Mouse (Mus musculus): ENCODE results near the gene Zbtb32.

DNA sequence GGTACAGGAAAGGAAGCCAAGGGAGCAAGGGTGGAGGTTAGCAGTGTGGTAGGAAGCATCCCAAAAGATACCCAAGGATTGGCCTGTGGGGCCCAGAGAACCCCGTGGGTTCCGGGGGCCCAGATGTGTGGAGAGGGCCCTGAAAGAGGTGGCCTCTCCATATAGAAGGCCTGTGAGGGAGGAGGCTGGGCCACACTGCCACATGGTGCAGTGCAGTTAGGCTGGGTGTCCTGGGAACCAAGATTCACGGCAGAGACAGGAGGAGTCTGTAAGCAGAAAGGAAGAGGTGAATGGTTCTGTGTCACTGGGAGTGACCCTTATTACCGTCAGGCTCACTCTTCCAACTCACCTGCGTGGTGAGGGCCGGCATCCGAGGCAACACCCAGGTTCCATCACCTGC lies 58.1 kb downstream of the Zbtb32 start:
- TF ChIP-seq CTCF (IDR thresholded peaks at IDR 0.05; ENCODE audit: extremely low read depth, insufficient read length, insufficient replicate concordance, low read depth, low read length) (no peak), POLR2A (IDR thresholded peaks at IDR 0.05; ENCODE audit: low read depth, low read length) (no peak)

Data from small intestine, adult 2 months (tissue).